Mouse (Mus musculus) adrenal gland, adult 18-20 months (tissue): Measurements from ENCODE around the gene Ncl. TPM values are rescaled to one million over a fixed set of nuclear protein-coding genes. Genes with fewer than 3 reads are reported as not detected.

Experiments used
- DNase-seq, 2 experiments: peaks; one replicate each; pipeline ENCODE4 v3.0.0; 2021 to 2022; ENCODE audit warnings: low spot score in 2 of 2
- long read RNA-seq, 2 experiments: library from polyadenylated mRNA; stranded (forward); transcript quantifications; one replicate each; pipeline ENCODE4 v2.0.0; 2021
- total RNA-seq, 2 experiments: library from RNA; stranded (reverse); gene quantifications; 1 replicate in 1 of 2; 2 replicates in 1 of 2; pipeline ENCODE4 v1.2.3; 2021

Gene Ncl
- total RNA-seq, result 100 to 1,000 TPM; 158 to 212 TPM
- long read RNA-seq, experiment 1, full-length matches to known transcripts, result 100 of 118 reads
- long read RNA-seq, experiment 1, partial matches to known transcripts, result 11 of 118 reads
- long read RNA-seq, experiment 1, other reads (novel, unspliced or antisense), result 7 of 118 reads
- long read RNA-seq, experiment 2, full-length matches to known transcripts, result 224 of 323 reads
- long read RNA-seq, experiment 2, partial matches to known transcripts, result 81 of 323 reads
- long read RNA-seq, experiment 2, other reads (novel, unspliced or antisense), result 18 of 323 reads

DNA sequence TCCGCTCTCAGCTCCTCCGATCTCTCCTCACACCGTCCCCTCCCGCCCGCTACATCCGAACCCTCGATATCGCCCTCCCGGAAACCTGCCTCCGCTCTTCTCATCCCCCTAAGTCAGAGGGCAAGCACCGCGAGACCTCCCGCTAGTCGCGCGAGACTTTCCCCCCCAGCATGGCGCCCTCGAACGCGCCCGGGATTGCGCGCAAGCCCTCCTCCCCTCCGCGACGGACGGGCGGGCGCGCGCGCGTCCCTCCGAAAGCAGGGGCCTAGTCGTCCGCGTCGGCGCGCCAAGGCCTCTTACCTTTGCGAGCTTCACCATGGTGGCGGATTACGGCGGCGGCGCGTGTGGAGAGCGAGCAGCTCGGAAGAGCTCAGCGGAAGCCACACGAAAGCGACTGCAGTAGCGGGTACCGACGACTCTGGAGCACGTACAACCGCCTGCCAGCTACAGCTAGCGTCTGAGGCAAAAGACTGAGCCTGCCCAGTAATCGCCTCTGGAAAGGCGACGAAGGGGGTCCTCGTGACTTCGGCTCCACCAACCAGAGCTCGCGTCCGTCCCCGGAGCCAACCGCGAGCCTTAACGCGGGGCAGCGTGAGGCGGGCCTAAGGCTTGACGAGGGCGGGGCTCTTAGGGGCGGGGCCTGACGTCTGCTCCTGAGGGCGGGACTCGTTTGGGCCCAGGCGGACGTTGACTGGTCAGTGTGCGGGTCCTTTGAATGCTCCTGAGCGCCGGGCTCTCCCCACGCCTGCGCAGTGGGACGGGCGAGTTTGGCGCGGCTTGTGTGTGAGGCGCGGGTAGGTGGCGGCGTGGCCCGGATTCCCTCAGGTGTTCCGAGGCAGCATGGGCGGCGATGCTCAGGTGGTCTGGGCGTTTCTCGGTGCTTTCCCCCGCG lies at the start of gene Ncl:
Gene Ncl, minus strand, starts transcription at position 495 of the 892 bp plus-strand sequence.
- peak; percentile 89 for DNase-seq

DNA sequence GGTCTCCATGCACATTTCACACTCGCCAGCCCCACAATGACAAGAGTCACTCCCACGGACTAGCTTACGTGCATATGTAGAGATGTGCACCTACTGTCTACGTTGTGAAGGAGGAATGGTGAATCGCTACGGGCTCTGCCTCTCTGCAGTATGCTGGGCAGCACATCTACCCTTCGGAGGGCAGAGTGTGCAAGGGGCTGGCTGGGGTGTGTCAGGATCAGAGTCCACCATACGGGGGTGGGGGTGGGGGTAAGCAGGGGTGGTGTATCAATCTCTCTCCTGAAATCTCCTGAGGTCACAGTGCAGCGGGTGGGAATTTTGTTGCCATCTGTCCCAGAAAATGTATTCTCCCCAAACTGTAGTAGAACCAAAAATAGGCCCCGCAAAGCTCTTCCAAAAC lies 49.3 kb upstream of the Ncl start:
- DNase-seq, result no peak

DNA sequence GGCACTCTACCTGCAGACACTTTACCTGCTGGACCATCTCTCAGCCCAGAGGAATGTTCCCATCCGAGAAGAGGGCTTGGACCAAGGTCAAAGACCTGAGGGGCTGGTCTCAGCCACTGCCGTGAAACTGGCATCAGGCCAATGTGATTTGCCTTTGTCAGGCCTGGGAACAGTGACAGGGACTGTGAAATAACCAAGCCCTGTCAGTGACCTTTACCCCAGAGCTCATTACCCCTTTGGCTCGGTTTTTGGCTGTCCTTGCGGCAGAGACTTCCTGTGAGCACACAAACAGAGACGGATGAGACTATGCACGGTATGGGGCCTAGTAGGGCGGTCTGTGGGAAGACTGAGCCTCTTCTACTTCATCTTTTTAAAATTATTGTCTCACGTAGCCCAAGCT lies 47.7 kb upstream of the Ncl start:
- DNase-seq, result no peak

DNA sequence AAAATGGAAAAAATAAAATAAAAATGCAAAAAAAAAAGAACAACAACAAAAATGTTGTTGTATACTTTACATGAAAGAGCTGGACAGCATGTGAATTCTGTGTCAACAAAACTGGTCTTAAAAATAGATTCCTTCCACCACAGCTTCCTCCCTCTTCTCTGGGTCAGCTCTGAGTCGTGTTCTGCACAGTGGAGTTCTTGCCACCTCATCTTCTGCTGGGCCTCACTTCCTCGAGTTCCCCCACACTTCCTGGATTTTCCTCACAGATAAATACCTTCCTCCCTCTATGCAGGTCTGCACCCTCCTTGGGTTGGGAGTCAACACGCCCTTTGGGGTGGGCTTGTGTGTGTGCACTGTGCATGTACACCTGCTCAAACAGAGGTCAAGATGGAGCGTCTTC lies 47.1 kb upstream of the Ncl start:
- DNase-seq, result no peak

DNA sequence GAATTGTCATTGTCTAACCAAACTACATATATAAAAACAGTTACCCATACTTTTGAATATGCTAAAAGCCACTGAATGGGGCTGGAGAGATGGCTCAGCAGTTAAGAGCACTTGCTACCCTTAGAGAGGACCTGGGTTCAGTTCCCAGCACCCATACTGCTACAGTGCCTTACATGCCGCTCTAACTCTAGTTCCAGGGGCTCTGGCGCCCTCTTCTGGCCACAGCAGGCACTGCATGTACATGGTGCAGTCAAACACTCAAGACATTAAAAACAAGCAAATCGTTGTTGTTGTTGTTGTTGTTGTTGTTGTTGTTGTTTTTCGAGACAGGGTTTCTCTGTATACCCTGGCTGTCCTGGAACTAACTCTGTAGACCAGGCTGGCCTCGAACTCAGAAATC lies 45.6 kb upstream of the Ncl start:
- DNase-seq, result no peak

DNA sequence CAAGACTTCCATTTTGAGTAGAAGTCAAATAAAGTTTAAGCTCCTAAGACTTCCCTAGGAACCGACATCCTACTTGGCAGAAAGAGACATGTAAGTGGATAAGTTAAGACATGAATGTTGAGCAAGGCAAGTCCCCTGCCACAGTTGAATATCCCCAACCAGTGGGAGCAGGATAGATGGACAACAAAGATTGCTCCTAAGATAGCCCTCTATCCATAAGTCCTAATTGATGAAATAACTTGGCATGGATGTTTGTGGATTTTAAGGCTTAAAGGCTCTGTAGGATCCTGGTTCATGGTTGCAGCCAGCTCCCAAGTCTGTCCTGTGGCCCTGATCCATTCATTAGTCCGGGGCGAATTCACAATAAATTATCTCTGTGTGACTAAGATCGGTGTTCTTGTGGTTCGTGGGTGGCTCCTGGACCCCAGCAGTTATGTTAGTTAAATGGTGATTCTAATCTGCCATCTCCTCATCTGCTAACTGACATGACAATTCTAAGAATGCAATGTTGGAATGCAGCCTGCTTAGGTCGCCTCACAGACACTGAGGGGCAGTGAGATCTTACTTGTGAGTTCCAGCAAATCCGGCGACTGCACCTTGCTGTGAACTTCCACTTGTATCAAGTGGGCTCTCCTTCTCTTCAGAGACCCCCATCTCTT lies 41.0 kb upstream of the Ncl start:
- DNase-seq, result no peak

DNA sequence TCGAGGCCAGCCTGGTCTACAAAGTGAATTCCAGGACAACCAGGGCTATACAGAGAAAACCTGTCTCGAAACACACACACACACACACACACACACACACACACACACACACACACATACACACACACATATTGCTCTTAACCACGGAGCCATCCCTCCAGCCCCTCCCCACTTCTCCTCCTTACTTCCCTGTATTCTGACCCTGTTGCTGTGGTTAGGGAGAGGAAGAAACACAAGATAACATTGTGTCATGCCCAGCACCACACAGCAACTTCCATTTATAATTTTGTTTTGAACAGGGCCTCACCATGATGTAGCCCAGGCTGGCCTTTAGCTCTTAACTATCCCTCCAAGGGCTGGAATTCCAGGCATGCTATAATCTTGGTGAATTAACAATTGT lies 40.1 kb upstream of the Ncl start:
- no peak for DNase-seq

DNA sequence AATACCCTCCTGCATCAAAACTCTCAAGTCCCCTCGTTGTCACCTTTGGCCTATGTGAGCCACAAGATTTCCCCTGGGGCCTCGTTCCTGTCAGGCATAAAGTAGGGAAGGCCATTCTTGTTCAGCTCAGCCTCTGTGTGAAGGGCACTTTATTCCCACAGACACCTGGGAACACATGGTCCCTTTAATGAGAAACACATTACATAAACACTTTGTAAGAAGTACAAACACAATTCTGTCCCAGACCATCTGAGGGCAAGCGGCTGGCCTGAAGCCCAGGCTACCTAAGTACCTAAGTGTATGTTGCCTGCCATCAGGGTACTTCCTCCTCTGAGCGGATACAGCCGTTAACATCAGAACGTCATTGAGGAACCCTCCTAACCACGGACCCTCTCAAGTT lies 39.0 kb upstream of the Ncl start:
- no peak for DNase-seq

DNA sequence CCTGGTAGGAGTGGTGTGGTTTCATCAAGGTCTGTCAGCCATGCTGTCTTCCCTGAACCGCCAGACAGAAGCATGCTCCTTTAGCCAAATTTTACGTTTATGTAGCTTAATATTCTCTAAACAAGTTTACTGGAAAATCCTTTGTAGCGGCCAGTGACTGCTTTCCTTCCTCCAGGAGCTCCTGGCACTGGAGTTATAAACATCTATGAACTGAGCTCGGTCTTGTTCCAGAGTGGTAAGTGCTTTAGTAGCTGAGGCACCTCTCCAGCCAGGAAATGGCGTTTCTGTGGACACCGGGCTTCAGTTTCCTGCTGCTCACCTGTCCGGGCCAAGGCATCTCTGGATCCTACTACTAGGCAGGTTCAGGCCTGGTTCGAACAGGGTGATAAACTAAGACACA lies 38.4 kb upstream of the Ncl start:
- no peak for DNase-seq

DNA sequence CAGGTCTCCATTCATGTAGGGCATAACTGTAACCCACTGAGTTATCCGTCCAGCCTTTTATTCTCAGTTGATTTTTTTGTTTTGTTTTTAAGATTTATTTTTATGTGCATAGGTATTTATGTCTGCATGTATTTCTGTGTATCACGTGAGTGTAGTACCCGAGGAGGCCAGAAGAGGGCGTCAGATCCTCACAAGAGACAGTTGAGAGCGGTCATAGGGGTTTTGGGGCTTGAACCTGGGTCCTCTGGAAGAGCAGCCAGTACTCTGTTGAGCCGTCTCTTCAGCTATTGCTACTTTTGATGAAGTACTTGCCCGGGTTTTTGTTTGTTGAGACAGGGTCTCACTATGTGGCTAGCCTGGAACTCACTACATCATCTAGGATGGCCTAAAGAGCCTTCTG lies 36.7 kb upstream of the Ncl start:
- DNase-seq, result no peak

DNA sequence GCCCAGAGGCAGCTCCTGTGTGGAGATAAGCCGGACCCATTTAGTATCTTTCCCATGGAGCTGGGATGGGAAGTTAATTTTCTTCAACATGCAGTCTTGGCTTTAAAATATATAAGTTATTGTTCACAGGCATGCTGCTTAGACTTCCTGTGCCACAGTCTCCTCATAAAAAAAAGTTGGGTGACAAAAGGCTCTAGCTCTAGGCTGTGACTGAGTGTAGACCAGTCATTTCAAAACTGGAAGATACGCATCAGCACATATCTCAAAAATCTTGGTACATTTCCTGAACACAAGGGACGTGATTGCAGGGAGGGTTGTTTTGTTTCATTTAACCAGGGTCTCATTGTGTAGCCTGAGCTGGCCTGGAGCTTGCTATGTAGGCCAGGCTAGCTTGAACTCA lies 35.0 kb upstream of the Ncl start:
- no peak for DNase-seq

DNA sequence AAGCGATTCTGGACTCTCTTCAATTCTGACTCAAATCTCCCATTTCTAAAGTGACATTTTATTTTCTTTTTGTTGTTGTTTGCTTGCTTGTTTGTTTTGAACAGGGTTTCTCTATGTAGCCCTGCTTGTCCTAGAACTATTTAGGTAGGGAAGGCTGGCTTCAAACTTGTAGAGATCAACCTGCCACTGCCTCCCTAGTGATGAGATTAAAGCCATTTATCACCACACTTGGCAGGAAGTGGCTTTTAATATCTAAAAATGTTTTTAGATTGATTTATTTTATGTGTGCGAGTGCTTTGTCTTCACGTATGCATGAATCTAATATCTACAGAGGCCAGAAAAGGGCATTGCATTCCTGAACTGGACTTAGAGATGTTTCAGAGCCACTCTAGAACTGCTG lies 34.0 kb upstream of the Ncl start:
- DNase-seq, result no peak

DNA sequence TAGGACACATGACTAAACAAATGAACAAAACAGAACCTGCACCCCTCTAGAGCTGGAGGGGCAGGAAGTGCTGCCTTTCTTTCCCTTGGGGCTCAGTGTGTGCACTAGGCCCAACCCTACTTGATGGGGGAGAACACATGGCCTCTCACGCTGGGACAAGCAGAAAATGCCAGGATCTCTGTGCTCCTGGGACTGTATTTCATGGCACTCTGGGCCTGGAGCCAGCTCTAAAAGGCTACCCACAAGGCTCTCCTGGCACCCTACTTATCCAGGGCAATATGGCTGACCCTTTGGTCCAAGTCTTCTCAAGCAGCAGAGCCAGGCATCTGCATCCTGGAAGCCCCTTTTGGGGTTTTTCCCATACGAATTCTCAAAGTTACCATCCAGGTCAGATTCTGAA lies 32.2 kb upstream of the Ncl start:
- no peak for DNase-seq

DNA sequence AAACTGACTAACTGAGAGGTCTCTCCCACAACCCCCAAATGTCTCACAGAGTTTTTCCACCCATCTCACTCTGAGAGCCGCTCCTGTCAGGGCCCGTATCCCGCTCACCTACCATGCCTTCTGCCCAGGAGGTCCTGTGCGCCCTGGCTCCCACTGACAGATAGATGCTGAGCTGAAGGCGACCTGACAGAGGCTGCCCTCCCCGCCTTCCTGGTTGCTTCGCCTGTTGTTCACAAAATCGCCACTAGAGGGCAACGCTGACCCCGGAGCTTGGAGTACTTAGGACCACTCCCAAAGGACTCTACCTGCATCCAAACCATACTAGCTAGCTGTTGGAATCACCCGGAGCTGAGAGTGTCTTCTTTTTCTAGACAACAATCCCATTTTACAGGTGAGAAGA lies 30.0 kb upstream of the Ncl start:
- DNase-seq, result peak; percentile 75

DNA sequence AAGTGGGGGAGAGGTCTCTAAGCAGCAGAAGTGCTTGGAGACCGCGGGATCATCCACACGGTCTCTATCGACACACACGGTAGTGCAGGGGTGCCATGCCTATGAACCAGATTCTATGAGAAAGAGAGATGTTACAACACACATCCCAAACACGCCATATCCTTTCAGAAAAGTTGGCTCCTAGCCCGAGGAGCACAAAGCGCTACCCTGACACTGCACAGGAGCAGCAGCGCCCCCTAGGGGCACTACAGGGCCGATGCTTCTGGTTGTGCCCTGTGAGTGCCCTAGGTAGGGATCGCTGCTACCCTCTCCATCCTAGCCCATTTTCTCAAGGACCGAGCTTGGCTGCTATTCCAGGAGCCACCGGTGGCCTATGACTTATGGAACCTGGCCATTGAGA lies 21.8 kb upstream of the Ncl start:
- peak; percentile 56 to 61 for DNase-seq

DNA sequence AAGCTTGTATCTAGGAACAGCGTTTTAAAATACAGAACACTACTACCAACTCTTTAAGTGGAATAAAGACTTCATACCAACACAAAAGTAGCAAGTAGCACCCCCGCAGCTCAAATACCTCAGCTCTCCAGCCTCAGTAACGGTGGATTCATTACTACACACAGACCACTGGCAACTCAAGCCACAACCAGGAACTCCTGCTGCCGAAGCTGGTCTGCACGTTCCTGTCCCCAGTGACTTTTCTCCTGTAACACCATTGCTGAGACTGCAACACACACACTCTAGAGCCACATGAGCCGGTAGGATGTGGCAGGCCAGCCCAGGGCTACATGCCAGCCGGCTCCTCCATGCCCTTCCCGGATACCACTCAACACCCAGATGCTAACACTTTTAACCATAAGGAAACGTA lies 20.0 kb upstream of the Ncl start:
- no peak for DNase-seq

DNA sequence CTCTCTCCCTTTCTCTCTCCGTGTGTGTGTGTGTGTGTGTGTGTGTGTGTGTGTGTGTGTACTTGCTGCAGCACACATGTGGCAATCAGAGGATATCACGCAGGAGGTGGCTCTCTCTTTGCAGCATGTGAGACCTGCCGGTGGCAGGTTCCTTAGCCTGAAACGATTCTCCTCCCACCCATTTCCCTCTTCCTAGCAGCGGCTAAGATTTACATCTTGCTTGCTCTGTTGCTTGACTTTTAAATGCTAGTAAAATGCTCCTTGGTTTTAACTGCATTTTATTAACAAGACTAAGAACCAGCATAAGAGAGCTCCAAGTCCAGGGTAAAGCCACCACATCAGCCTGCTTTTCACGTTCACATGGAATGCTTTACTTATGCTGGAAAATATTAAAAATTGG lies 19.5 kb upstream of the Ncl start:
- DNase-seq, result no peak

DNA sequence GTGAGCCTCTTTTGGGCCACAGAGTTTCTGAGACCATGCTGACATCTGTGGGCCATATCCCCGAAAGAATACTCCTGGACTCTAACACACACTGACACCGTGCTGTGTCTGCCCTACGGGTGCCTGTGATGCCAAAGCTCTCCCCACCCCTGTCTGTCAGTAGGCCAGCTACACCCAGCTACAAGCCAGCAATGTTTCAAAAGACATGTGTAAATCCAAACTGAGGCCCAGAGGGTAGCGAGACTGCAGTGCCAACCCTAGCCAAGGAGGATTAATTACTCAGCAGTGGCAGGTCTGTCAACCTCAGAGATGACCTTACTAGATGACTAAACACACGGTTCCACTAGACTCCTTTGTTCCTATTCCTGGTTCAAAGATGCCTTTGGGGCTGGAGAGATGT lies 17.2 kb upstream of the Ncl start:
- DNase-seq, result no peak

DNA sequence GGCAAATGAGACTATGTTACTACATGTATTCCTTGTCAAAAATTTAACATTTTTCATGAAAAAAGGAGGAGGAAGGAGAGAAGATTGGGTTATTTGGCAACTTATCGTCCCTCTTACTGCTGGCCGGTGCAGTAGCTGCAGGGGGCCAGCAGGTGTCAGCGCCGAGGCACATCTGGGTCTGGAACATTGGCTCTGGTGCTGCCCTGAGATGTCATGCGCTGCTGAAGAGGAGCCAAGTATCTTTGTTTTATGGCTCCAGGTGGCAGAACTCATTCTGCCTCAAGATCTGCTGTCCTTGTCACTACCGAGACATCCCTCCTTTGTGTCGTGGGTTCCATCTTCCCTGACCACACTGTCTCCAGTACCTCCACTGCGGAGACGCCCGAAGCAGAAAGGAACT lies 12.8 kb upstream of the Ncl start:
- DNase-seq, result peak; percentile 45 to 60

DNA sequence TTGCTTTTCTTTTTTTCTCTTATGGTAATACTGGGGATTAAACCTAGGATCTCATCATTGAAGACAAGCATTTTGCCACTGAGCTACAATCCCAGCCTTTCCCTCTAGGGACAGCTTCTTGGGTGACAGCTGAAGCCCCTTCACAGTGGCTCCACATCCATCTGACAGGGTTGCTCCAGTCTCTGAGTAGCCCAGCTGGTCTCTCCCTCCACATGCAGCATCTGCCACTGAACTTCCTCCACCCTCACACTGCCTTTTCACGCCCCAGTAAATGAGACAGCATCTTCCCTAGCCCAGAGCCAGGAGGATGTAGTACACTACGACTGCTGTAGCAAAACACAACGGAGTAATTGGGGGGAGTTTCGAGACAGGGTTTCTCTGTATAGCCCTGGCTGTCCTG lies 8.9 kb upstream of the Ncl start:
- DNase-seq, result no peak

DNA sequence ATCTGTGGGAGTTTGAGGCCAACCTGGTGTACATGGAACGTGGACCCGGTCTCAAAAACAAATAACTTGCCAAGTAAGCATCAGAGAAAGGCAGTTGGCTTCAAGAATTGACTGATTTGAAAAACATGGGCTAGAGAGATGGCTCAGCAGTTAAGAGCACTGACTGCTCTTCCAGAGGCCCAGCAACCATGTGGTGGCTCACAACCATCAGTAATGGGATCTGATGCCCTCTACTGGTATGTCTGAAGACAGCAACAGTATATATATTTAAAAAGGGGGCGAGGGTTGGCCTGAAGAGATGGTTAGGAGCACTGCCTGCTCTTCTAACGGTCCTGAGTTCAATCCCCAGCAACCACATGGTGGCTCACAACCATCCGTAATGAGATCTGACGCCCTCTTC lies 4.5 kb upstream of the Ncl start:
- DNase-seq, result no peak
